Mouse (Mus musculus) MEL (cell line): Measurements from ENCODE around the gene Dlgap1.

Experiments
- SMC3 ChIP-seq: IDR thresholded peaks from 2 replicates; pipeline ENCODE4 v1.6.1; 2011; ENCODE audit warnings: low read depth, low read length, improper control_type of control experiment
- USF1 ChIP-seq: IDR thresholded peaks from 2 replicates; pipeline ENCODE4 v1.6.1; 2014; ENCODE audit warnings: low read depth, mild to moderate bottlenecking, inconsistent platforms, low read length, improper control_type of control experiment, moderate library complexity
- ZKSCAN1 ChIP-seq: IDR thresholded peaks from 2 replicates; pipeline ENCODE4 v1.6.1; 2012; ENCODE audit warnings: low read depth, mild to moderate bottlenecking, inconsistent platforms, low read length, improper control_type of control experiment, moderate library complexity

DNA sequence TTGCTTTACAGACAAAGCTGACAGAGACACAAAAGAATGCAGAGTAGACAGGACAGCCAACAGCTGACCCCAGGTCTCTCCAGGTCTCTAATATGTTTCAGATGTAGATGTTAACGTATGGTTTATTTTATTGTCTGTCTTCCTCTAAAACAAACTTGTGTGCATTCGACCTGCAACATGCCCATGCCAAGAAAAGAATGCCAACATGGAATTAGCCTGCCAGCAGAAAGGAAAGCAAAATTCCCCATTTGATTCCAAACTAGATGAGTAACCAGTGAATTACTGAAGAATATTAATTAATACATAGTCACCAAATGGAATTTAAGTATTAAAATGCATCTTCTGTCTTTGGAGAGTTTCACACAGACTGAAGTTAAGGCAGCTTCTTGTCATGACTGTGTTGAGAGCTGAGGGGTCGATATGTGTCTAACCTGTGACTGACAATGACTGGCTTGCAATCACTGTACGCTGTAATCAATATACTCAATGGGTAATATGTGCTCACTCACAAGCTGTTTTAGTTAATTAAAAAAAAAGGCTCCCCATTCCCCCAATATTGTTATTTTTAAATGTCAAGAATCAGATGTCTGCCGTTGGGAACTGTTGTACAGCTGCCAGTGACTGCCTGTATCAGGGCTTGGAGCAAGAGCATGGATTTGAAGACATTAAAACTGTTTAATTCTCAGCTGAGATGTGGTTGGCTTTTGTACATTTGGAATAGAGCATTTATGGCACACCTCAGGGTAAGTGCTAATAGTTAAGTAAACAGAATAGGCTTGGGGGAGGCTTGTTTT is 552.4 kb downstream of the Dlgap1 start:
- TF ChIP-seq USF1 = no peak
- TF ChIP-seq SMC3 = no peak
- no peak for TF ChIP-seq ZKSCAN1
